Comparison of ENCODE assay signal across 9 mouse cellular contexts in genomic region chr11:76042882-76043281, GRCm38 (mm10). TPM values are rescaled to one million over a fixed set of nuclear protein-coding genes. Genes with fewer than 3 reads are reported as not detected.
DNase-seq lines count a peak whose midpoint lies in the region; ATAC-seq and TF ChIP-seq lines count a peak whose summit lies in the region.
"Had no signal": no experiment of that assay in that cellular context is flagged by ENCODE, and none has a peak within 500 bp of the region (broad histone marks: within the 10 kb centered on the region; RNA-seq: fewer than 3 reads in every experiment).

No protein-coding gene starts in this region.

- no peak for TF ChIP-seq EP300 in stomach, postnatal 0 days (optimal IDR thresholded peaks at IDR 0.05)

- no peaks in the 10 kb centered on the region for H3K9me3 ChIP-seq in limb, embryonic 14.5 days (ENCODE audit: control insufficient read depth, low read length)
- H3K9me3 ChIP-seq in stomach, postnatal 0 days (ENCODE audit: control insufficient read depth, low read length): no peaks in the 10 kb centered on the region
- H3K9me3 ChIP-seq: liver, embryonic 15.5 days had no signal

- H3K4me1 ChIP-seq in limb, embryonic 14.5 days (ENCODE audit: control insufficient read depth, insufficient read depth, low read length): peaks cover 11% of the 10 kb centered on the region
- H3K4me1 ChIP-seq in stomach, postnatal 0 days (replicated peaks; ENCODE audit: control insufficient read depth, insufficient read depth): peaks cover 7% of the 10 kb centered on the region; the same call in 1 of the 2 replicates
- H3K4me1 ChIP-seq: liver, embryonic 15.5 days had no signal

- TF ChIP-seq CTCF in layer of hippocampus, adult 2 months (conservative IDR thresholded peaks at IDR 0.05): no peak
- TF ChIP-seq CTCF in stomach, postnatal 0 days (IDR thresholded peaks at IDR 0.05; ENCODE audit: low read depth): no peak

- intact Hi-C loops in heart, postnatal 14 days (cut with DNase I): no loop called here

- ATAC-seq in limb, embryonic 14.5 days (ENCODE audit: low FRiP score, low read depth): no peak
- ATAC-seq in stomach, postnatal 0 days (ENCODE audit: low FRiP score, low TSS enrichment): peak; percentile 37; the same call in 1 of the 2 replicates
- no peak for ATAC-seq in CD4-positive, CD25-positive, alpha-beta regulatory T cell, adult 4 months

- H3K4me3 ChIP-seq in layer of hippocampus, adult 2 months: no peak overlapping the region
- no peak overlapping the region for H3K4me3 ChIP-seq in limb, embryonic 14.5 days (replicated peaks; ENCODE audit: low read length)
- H3K4me3 ChIP-seq in stomach, postnatal 0 days (ENCODE audit: low read depth, low read length): no peak overlapping the region
- H3K4me3 ChIP-seq: liver, embryonic 15.5 days had no signal

- H3K9ac ChIP-seq in limb, embryonic 14.5 days (ENCODE audit: low read depth, low read length, severe bottlenecking): peak overlapping the region; percentile 14; the same call in 1 of the 2 replicates
- H3K9ac ChIP-seq in stomach, postnatal 0 days (ENCODE audit: low read length): no peak overlapping the region
- H3K9ac ChIP-seq: liver, embryonic 15.5 days had no signal

- no peaks in the 10 kb centered on the region for H3K27me3 ChIP-seq in limb, embryonic 14.5 days (ENCODE audit: control insufficient read depth, insufficient read depth, low read length)
- no peaks in the 10 kb centered on the region for H3K27me3 ChIP-seq in stomach, postnatal 0 days (ENCODE audit: control insufficient read depth, insufficient read depth, low read length)
- H3K27me3 ChIP-seq: liver, embryonic 15.5 days had no signal

- peaks cover 17% of the 10 kb centered on the region for H3K36me3 ChIP-seq in limb, embryonic 14.5 days (ENCODE audit: control insufficient read depth, insufficient read depth, low read length)
- H3K36me3 ChIP-seq in stomach, postnatal 0 days (ENCODE audit: control insufficient read depth, insufficient read depth, low read length): peaks cover 2% of the 10 kb centered on the region; the same call in 1 of the 2 replicates

- no peak for TF ChIP-seq POLR2A in limb, embryonic 14.5 days (IDR thresholded peaks at IDR 0.05; ENCODE audit: borderline replicate concordance, extremely low read depth, insufficient read depth, insufficient read length)

- WGBS in limb, embryonic 14.5 days: 27% methylated on average over 5 of the region's 5 CpGs
- 27% methylated on average over 5 of the region's 5 CpGs for WGBS in stomach, postnatal 0 days

- peak overlapping the region; percentile 64 for H3K27ac ChIP-seq in layer of hippocampus, adult 2 months
- peak overlapping the region; percentile 77; the same call in 1 of the 2 replicates for H3K27ac ChIP-seq in limb, embryonic 14.5 days (replicated peaks; ENCODE audit: low read depth, low read length)
- no peak overlapping the region for H3K27ac ChIP-seq in stomach, postnatal 0 days (replicated peaks)
- H3K27ac ChIP-seq: liver, embryonic 15.5 days had no signal

- DNase-seq in layer of hippocampus, adult 2 months (ENCODE audit: low spot score in 2 of 2): peak; percentile 36 to 45
- no peak for DNase-seq in layer of hippocampus, adult 9-10 months (ENCODE audit: low spot score)
- DNase-seq in heart, postnatal 14 days: peak; percentile 64 to 70
- DNase-seq in limb, embryonic 14.5 days (ENCODE audit: low spot score): peak; percentile 67
- DNase-seq in stomach, postnatal 0 days (ENCODE audit: low spot score): no peak
- DNase-seq in ovary, postnatal 14 days (ENCODE audit: low spot score): no peak
- DNase-seq in urinary bladder, postnatal 36 days (ENCODE audit: low spot score in 2 of 2): no peak

- no peak overlapping the region for H3K4me2 ChIP-seq in limb, embryonic 14.5 days (replicated peaks; ENCODE audit: low read depth, low read length, severe bottlenecking)
- no peak overlapping the region for H3K4me2 ChIP-seq in stomach, postnatal 0 days (replicated peaks; ENCODE audit: low read depth)
- H3K4me2 ChIP-seq: liver, embryonic 15.5 days had no signal

RNA-seq across cellular contexts. Expression of gene Rflnb, which starts 15.3 kb away (rescaled TPM):
- 1 to 10 TPM; 7.0 to 9.5 TPM for total RNA-seq in layer of hippocampus, adult 2 months (2021)
- total RNA-seq in heart, postnatal 14 days (2021): 10 to 100 TPM; 61.0 to 62.9 TPM
- 28.9 and 29.1 TPM in 2 replicates for polyA plus RNA-seq in limb, embryonic 14.5 days (2012; rRNA removed)
- 52.2 and 55.7 TPM in 2 replicates for polyA plus RNA-seq in limb, embryonic 14.5 days (2014; fragmentation: Nextera tagmentation; extraction: Ambion mirVana)
- 46.0 and 48.7 TPM in 2 replicates for polyA plus RNA-seq in stomach, postnatal 0 days (2015; fragmentation: Nextera tagmentation; extraction: Ambion mirVana)
- polyA plus RNA-seq in CD4-positive, CD25-positive, alpha-beta regulatory T cell, adult 4 months (2017; shearing (Covaris generic)): 10 to 100 TPM; 13.4 to 14.2 TPM

RNA-seq across cellular contexts. Expression of gene 1700016K19Rik, which starts 43.2 kb away (rescaled TPM):
- total RNA-seq in layer of hippocampus, adult 2 months (2021): 1 to 10 TPM; 1.5 to 2.1 TPM
- total RNA-seq in heart, postnatal 14 days (2021): under 1 TPM in 1 of 2 experiments, not detected in 1; 0.62 TPM
- polyA plus RNA-seq in limb, embryonic 14.5 days (2012; rRNA removed): 0.58 and 0.87 TPM in 2 replicates
- 0.44 and 0.76 TPM in 2 replicates for polyA plus RNA-seq in limb, embryonic 14.5 days (2014; fragmentation: Nextera tagmentation; extraction: Ambion mirVana)
- polyA plus RNA-seq in stomach, postnatal 0 days (2015; fragmentation: Nextera tagmentation; extraction: Ambion mirVana): 3.7 and 4.4 TPM in 2 replicates
- not detected for polyA plus RNA-seq in CD4-positive, CD25-positive, alpha-beta regulatory T cell, adult 4 months (2017; shearing (Covaris generic))
- polyA plus RNA-seq: liver, embryonic 15.5 days had no signal

Comparison
In these comparisons a context has a peak if more than half of its experiments do, and no peak if none do; other contexts are left out.
1. DNase-seq: peak in layer of hippocampus, adult 2 months (2 of 2), heart, postnatal 14 days (2 of 2) and limb, embryonic 14.5 days (single experiment); none in layer of hippocampus, adult 9-10 months (single experiment), stomach, postnatal 0 days (single experiment), ovary, postnatal 14 days (single experiment) and urinary bladder, postnatal 36 days (0 of 2).